Mouse (Mus musculus): ENCODE data around the gene Fam136a.

GRCm38 (mm10) chr6:86343656-86344055 is 21.8 kb upstream of the Fam136a start:
- no peak for TF ChIP-seq CTCF (IDR thresholded peaks at IDR 0.05; ENCODE audit: low read depth)
- TF ChIP-seq EP300 (optimal IDR thresholded peaks at IDR 0.05), result no peak
